Comparison of ENCODE assay signal across 25 mouse cellular contexts in the genomic region with DNA sequence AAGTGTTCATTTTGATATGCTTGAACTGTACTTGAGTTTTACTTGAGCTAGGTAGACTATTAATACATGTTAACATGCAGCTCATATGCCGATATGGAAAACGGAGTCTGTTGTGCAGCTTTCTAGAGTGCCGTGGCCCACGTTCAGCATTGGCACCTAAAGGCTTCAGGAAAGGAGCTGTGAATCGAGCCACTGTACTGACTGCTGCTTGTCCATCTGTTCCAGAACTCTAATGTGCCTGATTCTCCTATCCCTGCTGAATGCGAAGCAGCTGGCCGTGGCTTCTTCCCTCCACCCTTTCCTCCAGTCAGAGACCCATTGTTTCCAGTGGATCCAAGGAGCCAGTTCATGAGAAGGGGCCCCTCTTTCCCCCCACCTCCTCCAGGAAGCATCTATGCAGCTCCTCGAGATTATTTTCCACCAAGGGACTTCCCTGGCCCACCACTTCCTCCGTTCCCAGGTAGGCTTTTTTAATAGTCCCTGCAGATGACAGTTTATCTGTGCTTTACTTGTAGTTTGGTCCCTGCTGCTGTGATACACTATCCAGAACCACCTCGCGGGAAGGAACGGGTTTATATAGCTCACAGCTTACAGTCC. TPM values are rescaled to one million over a fixed set of nuclear protein-coding genes. Genes with fewer than 3 reads are reported as not detected.
DNase-seq lines count a peak whose midpoint lies in the region; ATAC-seq and TF ChIP-seq lines count a peak whose summit lies in the region.
"Had no signal": no experiment of that assay in that cellular context is flagged by ENCODE, and none has a peak within 500 bp of the region (broad histone marks: within the 10 kb centered on the region; RNA-seq: fewer than 3 reads in every experiment).

No protein-coding gene starts in this region.

- intact Hi-C loops in heart, adult 2 months (cut with DNase I): no loop called here

- TF ChIP-seq POLR2A in heart, adult 2 months (IDR thresholded peaks at IDR 0.05; ENCODE audit: insufficient read depth, low read depth, low read length): no peak

- no peak overlapping the region for H3K4me2 ChIP-seq in midbrain, embryonic 11.5 days
- H3K4me2 ChIP-seq: forebrain, embryonic 12.5 days; heart, embryonic 15.5 days; hindbrain, embryonic 14.5 days; limb, embryonic 13.5 days; liver, embryonic 12.5 days; midbrain, embryonic 13.5 days had no signal

- no peaks in the 10 kb centered on the region for H3K27me3 ChIP-seq in heart, adult 2 months (ENCODE audit: control insufficient read depth, insufficient read depth, low read length)
- no peaks in the 10 kb centered on the region for H3K27me3 ChIP-seq in midbrain, embryonic 11.5 days (ENCODE audit: control insufficient read depth, insufficient read depth, low read length)
- no peaks in the 10 kb centered on the region for H3K27me3 ChIP-seq in midbrain, embryonic 10.5 days (ENCODE audit: low read depth, poor library complexity, severe bottlenecking)
- H3K27me3 ChIP-seq: forebrain, embryonic 12.5 days; heart, embryonic 15.5 days; limb, embryonic 13.5 days; liver, embryonic 12.5 days; midbrain, embryonic 13.5 days had no signal

- no peaks in the 10 kb centered on the region for H3K79me2 ChIP-seq in heart, adult 2 months (replicated peaks; ENCODE audit: control insufficient read depth, insufficient read depth, low read length)

- DNase-seq in cerebellum, postnatal 10 days: peak; percentile 10 to 15
- DNase-seq in cerebellum, adult 9-10 months: no peak
- peak; percentile 56 for DNase-seq in heart, adult 11 months
- no peak for DNase-seq in heart, adult 2 months
- DNase-seq in midbrain, embryonic 11.5 days (ENCODE audit: low spot score, missing footprints): peak; percentile 62
- no peak for DNase-seq in midbrain, embryonic 10.5 days (ENCODE audit: low spot score)
- DNase-seq in layer of hippocampus, postnatal 14 days (ENCODE audit: low spot score in 2 of 2): peak; percentile 17 to 48
- DNase-seq in thymus, postnatal 10 days (ENCODE audit: low spot score in 2 of 2): no peak
- DNase-seq: cerebellum, adult 18-20 months; gastrocnemius, postnatal 14 days; heart, adult 18-20 months; heart, postnatal 36 days; kidney, adult 2 months; lung, adult 18-20 months; lung, postnatal 14 days; right cerebral cortex, postnatal 25 days; spleen, adult 18-20 months; thymus, postnatal 25 days had no signal

- TF ChIP-seq EP300 in heart, adult 2 months (IDR thresholded peaks at IDR 0.05; ENCODE audit: insufficient read depth, low read depth, low read length): no peak

- no peaks in the 10 kb centered on the region; the same call in none of the 2 replicates for H3K36me3 ChIP-seq in heart, adult 2 months (ENCODE audit: control insufficient read depth, insufficient read depth, low read length)
- H3K36me3 ChIP-seq in midbrain, embryonic 11.5 days (ENCODE audit: control insufficient read depth, insufficient read depth, low read length): no peaks in the 10 kb centered on the region; the same call in 1 of the 2 replicates
- H3K36me3 ChIP-seq in midbrain, embryonic 10.5 days: peaks cover 81% of the 10 kb centered on the region

- ATAC-seq in midbrain, embryonic 11.5 days (ENCODE audit: low FRiP score): no peak
- ATAC-seq: liver, embryonic 12.5 days; midbrain, embryonic 13.5 days had no signal

- WGBS in heart, adult 2 months: 54% methylated on average over 12 of the region's 12 CpGs
- WGBS in midbrain, embryonic 11.5 days: 92% methylated on average over 12 of the region's 12 CpGs
- WGBS in midbrain, embryonic 10.5 days: 95% methylated on average over 12 of the region's 12 CpGs

- TF ChIP-seq CTCF in heart, adult 2 months (IDR thresholded peaks at IDR 0.05): no peak

- no peaks in the 10 kb centered on the region for H3K9me3 ChIP-seq in midbrain, embryonic 11.5 days (ENCODE audit: control insufficient read depth, low read length)
- no peaks in the 10 kb centered on the region for H3K9me3 ChIP-seq in midbrain, embryonic 10.5 days (replicated peaks)
- H3K9me3 ChIP-seq: forebrain, embryonic 12.5 days; heart, embryonic 15.5 days; limb, embryonic 13.5 days; liver, embryonic 12.5 days; midbrain, embryonic 13.5 days had no signal

- no peak overlapping the region for H3K9ac ChIP-seq in heart, adult 2 months (ENCODE audit: low read depth, low read length)
- no peak overlapping the region for H3K9ac ChIP-seq in midbrain, embryonic 11.5 days (ENCODE audit: low read length)
- H3K9ac ChIP-seq: forebrain, embryonic 12.5 days; heart, embryonic 15.5 days; hindbrain, embryonic 14.5 days; limb, embryonic 13.5 days; liver, embryonic 12.5 days; midbrain, embryonic 13.5 days had no signal

- no peaks in the 10 kb centered on the region for H3K4me1 ChIP-seq in heart, adult 2 months (ENCODE audit: control insufficient read depth, insufficient read depth, low read length)
- no peaks in the 10 kb centered on the region for H3K4me1 ChIP-seq in midbrain, embryonic 11.5 days (ENCODE audit: control insufficient read depth, insufficient read depth, low read length)
- no peaks in the 10 kb centered on the region for H3K4me1 ChIP-seq in midbrain, embryonic 10.5 days
- H3K4me1 ChIP-seq: forebrain, embryonic 12.5 days; heart, embryonic 15.5 days; limb, embryonic 13.5 days; midbrain, embryonic 13.5 days had no signal

- no peak overlapping the region for H3K4me3 ChIP-seq in heart, adult 2 months
- H3K4me3 ChIP-seq in midbrain, embryonic 11.5 days (ENCODE audit: low read depth, low read length): no peak overlapping the region
- no peak overlapping the region for H3K4me3 ChIP-seq in midbrain, embryonic 10.5 days
- H3K4me3 ChIP-seq: forebrain, embryonic 12.5 days; heart, embryonic 15.5 days; limb, embryonic 13.5 days; liver, embryonic 12.5 days; midbrain, embryonic 13.5 days had no signal

- H3K27ac ChIP-seq in heart, adult 2 months: no peak overlapping the region
- no peak overlapping the region for H3K27ac ChIP-seq in midbrain, embryonic 11.5 days (ENCODE audit: low read depth, low read length)
- H3K27ac ChIP-seq in midbrain, embryonic 10.5 days (replicated peaks): no peak overlapping the region
- H3K27ac ChIP-seq: forebrain, embryonic 12.5 days; heart, embryonic 15.5 days; hindbrain, embryonic 14.5 days; kidney, postnatal 0 days; limb, embryonic 13.5 days; liver, embryonic 12.5 days; midbrain, embryonic 13.5 days had no signal

RNA-seq across cellular contexts. Expression of a gene that starts 31.3 kb away (rescaled TPM):
- 10 to 100 TPM in 1 of 2 experiments, 1 to 10 TPM in 1; 6.4 to 10.2 TPM for total RNA-seq in heart, adult 2 months (2021)
- 3.3 and 12.0 TPM in 2 replicates for polyA plus RNA-seq in heart, adult 2 months (2012; rRNA removed)
- 9.9 and 10.1 TPM in 2 replicates for polyA plus RNA-seq in midbrain, embryonic 11.5 days (2014; fragmentation: Nextera tagmentation; extraction: Ambion mirVana)
- 5.4 and 6.4 TPM in 2 replicates for polyA plus RNA-seq in midbrain, embryonic 10.5 days (2016; fragmentation: Nextera tagmentation; extraction: Ambion mirVana)
- 10 to 100 TPM; 32.3 to 34.0 TPM for total RNA-seq in layer of hippocampus, postnatal 14 days (2021)

Comparison
In these comparisons a context has a peak if more than half of its experiments do, and no peak if none do; other contexts are left out.
1. DNase-seq: peak in cerebellum, postnatal 10 days (2 of 2), heart, adult 11 months (single experiment), midbrain, embryonic 11.5 days (single experiment) and layer of hippocampus, postnatal 14 days (2 of 2); none in cerebellum, adult 9-10 months (single experiment), heart, adult 2 months (0 of 2), midbrain, embryonic 10.5 days (single experiment) and thymus, postnatal 10 days (0 of 2).